8 mouse cellular contexts compared by ENCODE assay signal in the genomic region with DNA sequence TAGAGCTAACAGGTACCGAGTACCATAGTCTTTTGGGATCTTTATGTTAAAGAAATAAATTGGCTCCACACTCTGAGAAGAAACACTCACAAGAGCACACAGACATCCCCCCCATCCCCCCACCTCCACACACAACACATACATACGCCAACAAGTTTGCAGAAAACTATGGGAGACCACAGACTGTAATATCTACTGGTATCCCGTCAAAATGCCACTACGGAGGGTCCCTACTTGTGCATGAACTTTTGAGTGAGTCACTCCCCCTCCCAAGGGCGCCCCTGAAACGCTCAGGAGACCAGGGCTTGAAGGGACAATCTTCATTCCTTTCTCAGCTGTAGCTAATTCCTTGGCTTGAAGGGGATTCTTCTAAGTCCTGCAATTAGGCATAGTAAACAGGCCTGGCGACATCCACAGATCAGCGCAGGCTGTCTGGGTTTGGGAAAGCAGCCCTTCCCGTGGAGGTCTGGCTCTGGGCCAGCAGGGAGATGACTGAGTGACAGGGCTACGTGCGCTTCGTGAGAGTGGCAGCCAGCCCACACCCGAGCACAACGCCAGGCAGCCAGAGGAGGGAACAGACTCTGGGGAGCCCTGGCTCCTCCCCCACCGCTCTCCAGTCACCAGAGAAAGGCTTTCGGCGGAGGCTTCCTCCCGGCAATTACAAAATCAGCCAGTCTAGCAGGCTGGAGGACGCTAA. TPM values are rescaled to one million over a fixed set of nuclear protein-coding genes. Genes with fewer than 3 reads are reported as not detected.
DNase-seq lines count a peak whose midpoint lies in the region; ATAC-seq lines count a peak whose summit lies in the region.

No protein-coding gene starts in this region.

- peak; percentile 53 for DNase-seq in T-cell, adult 2 months (ENCODE audit: low spot score)
- DNase-seq in cerebellum, postnatal 36 days = peak; percentile 64 to 67
- DNase-seq in gastrocnemius, adult 18-20 months (ENCODE audit: low spot score) = peak; percentile 85
- peak; percentile 34 for DNase-seq in left cerebral cortex, adult 11 months (ENCODE audit: low spot score)
- DNase-seq in lung, postnatal 25 days (ENCODE audit: low spot score) = peak; percentile 79
- peak; percentile 89 for DNase-seq in retina, embryonic 14.5 days (ENCODE audit: low spot score)
- peak; percentile 92 for DNase-seq in urinary bladder, postnatal 14 days (ENCODE audit: low spot score)

- WGBS in hindbrain, embryonic 15.5 days = 3% methylated on average over 19 of the region's 19 CpGs

- H3K9ac ChIP-seq in hindbrain, embryonic 15.5 days = peak overlapping the region; percentile 4

- H3K27ac ChIP-seq in hindbrain, embryonic 15.5 days (replicated peaks) = peak overlapping the region; percentile 71

- peak overlapping the region; percentile 25 for H3K4me3 ChIP-seq in hindbrain, embryonic 15.5 days

- no peaks in the 10 kb centered on the region for H3K27me3 ChIP-seq in hindbrain, embryonic 15.5 days

- peak; percentile 95 for ATAC-seq in hindbrain, embryonic 15.5 days (ENCODE audit: low FRiP score, low read depth)

- H3K9me3 ChIP-seq in hindbrain, embryonic 15.5 days = no peaks in the 10 kb centered on the region

- H3K36me3 ChIP-seq in hindbrain, embryonic 15.5 days = no peaks in the 10 kb centered on the region

- peaks cover 31% of the 10 kb centered on the region for H3K4me1 ChIP-seq in hindbrain, embryonic 15.5 days (replicated peaks)

- H3K4me2 ChIP-seq in hindbrain, embryonic 15.5 days = peak overlapping the region; percentile 54

RNA-seq across cellular contexts. Expression of a gene that starts 11.9 kb away (rescaled TPM):
- 10 to 100 TPM; 42.6 to 43.9 TPM for total RNA-seq in gastrocnemius, adult 18-20 months (2021)
- polyA plus RNA-seq in hindbrain, embryonic 15.5 days (2015; fragmentation: Nextera tagmentation; extraction: Ambion mirVana) = 7.4 TPM in 2 replicates

Comparison
In these comparisons a context has a peak if more than half of its experiments do, and no peak if none do; other contexts are left out.
1. Peak in every context shown above with its lines: DNase-seq, ATAC-seq, H3K4me3 ChIP-seq and H3K27ac ChIP-seq.
2. DNase-seq: peak in every context shown above with its lines; median percentile 92 in urinary bladder, postnatal 14 days; 89 in retina, embryonic 14.5 days; 85 in gastrocnemius, adult 18-20 months; 79 in lung, postnatal 25 days; 66 in cerebellum, postnatal 36 days; 53 in T-cell, adult 2 months; 34 in left cerebral cortex, adult 11 months.